Mouse (Mus musculus) bone marrow, adult 2 months (tissue): ENCODE data around the gene D10Wsu102e. TPM values are rescaled to one million over a fixed set of nuclear protein-coding genes. Genes with fewer than 3 reads are reported as not detected.
"Not testable (repeated sequence)": the region's sequence is repeated elsewhere in the genome, so short reads cannot be mapped to it uniquely, and the experiment has no call there.

Experiments
- H3K27ac ChIP-seq: fragments of 200-500 bp; 2 replicates; pipeline ENCODE4 v1.5.1; 2012; ENCODE audit warnings: low read depth, mild to moderate bottlenecking, control low read depth, inconsistent platforms, low read length; ENCODE audit not compliant: control insufficient read depth, poor library complexity, insufficient read depth
- H3K4me1 ChIP-seq: fragments of 200-500 bp; 2 replicates; pipeline ENCODE4 v1.6.1; 2011; ENCODE audit warnings: low read length; ENCODE audit not compliant: control insufficient read depth, insufficient read depth
- H3K4me3 ChIP-seq: fragments of 200-500 bp; replicated peaks from 2 replicates; pipeline ENCODE3; 2011; ENCODE audit warnings: mild to moderate bottlenecking, low read depth, low read length, control low read depth; ENCODE audit not compliant: control insufficient read depth
- CTCF ChIP-seq: fragments of 200-500 bp; IDR thresholded peaks from 2 replicates; pipeline ENCODE4 v1.5.1; 2011; ENCODE audit warnings: low read length, control low read depth; ENCODE audit not compliant: control insufficient read depth, insufficient read depth
- POLR2A ChIP-seq: fragments of 200-500 bp; IDR thresholded peaks from 2 replicates; pipeline ENCODE4 v1.6.1; 2011; ENCODE audit warnings: low read depth, mild to moderate bottlenecking, control low read depth, low read length, borderline replicate concordance; ENCODE audit not compliant: control insufficient read depth
- WGBS: fragments of 180-500 bp; shearing (Covaris S2); methylation state at CpG from one replicate; pipeline ENCODE4 v1.1.7; 2018; 5-methylcytosine and 5-hydroxymethylcytosine counted together
- polyA plus RNA-seq: library from polyadenylated mRNA; stranded (reverse); fragments of >200 nt; gene quantifications from 2 replicates; pipeline ENCODE4 v1.2.4, GENCODE M21; 2011; ENCODE audit warnings: low replicate concordance; ENCODE audit not compliant: missing spikeins, insufficient read depth, insufficient read length

Gene D10Wsu102e
- polyA plus RNA-seq, 1 experiment, result 0.50 TPM

DNA sequence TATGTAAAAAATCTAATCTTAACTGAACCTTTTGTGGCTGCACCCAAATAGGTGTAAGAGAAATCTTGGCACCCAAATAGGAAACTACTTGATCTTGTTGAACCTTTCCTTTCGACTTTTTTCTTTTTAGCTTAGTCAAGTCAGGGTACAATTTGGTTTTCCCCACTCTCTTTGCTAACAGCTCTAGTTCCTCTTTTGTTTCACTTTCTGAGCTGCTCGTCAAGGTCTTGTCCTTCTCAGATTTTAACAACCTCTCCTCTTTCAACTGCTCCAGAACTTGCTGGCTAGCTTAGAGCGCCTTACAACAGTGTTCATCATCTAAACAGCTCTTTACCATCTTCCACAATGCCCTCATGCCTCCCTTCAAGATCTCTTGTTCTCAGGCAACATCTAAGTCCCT is 97.5 kb downstream of the D10Wsu102e start:
- H3K27ac ChIP-seq, result no peak overlapping the region
- no peak overlapping the region for H3K4me3 ChIP-seq
- TF ChIP-seq POLR2A, result no peak
- no peak for TF ChIP-seq CTCF
- whole genome bisulfite sequencing, result 73% methylated on average over 3 of the region's 3 CpGs
- no peaks in the 10 kb centered on the region for H3K4me1 ChIP-seq

DNA sequence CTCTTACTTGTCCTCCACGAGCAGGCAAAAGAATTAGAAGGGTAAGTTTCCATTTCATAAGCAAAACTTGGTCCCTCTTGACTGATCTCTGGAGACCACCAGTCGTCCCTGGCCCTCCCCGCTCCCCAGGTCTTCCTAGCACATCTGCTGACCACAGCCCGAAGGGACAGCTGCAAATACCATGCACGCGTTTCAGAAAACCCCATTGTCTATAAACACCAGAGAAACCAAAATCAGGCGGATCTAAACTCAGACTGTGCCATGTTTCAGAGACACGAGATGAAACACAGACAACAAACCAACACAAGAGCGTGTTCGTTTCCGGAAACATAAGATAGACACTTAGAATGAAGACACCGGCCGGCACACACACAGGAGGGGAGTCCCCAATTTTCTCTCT is 115.2 kb downstream of the D10Wsu102e start:
- 88% methylated on average over 13 of the region's 13 CpGs for WGBS

DNA sequence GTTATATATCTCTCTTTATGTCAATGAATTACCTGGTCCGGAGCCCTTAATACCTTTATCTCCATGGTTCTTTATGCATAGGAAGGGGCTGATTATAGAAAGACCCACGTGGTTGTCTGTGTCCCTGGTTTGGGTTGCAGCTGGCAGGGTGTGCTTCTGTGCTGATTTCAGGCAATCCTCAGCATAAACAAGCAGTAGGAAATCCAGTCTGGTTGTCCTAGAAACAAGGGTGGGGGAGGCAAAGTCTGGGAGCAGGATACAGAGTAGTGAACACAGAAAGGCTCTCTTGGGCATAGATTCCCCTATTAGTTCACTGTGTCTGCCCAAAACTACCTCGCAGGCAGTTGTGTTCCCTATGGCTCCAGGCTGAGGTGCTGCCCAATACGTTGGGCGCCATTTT is 117.3 kb downstream of the D10Wsu102e start:
- WGBS, result 78% methylated on average over 5 of the region's 5 CpGs

More for the DNA sequence above, 115.2 kb downstream of the D10Wsu102e start:
- Histone ChIP-seq H3K4me1 (no peaks in the 10 kb centered on the region), H3K27ac (no peak overlapping the region), H3K4me3 (no peak overlapping the region)
- TF ChIP-seq CTCF, result no peak
- TF ChIP-seq POLR2A, result no peak

DNA sequence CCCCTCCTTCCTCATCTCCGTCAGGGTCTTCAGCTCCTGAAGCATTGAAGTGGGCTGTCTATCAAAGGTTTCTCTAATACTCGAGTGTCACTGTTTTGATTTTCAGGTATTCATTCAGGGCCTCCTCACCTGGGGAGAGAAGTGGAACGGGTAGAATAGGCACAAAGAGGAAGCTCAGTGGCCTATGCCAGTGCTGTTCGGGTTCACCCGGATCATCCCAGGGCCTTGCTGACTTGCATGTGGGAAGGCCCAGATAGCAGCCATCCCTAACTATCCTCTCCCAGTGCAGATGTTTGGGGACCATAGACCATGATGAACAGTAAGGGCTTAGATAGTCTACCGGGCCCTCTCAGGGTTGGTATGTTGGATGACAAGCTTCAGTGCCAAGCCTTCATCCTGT is 130.5 kb downstream of the D10Wsu102e start:
- TF ChIP-seq POLR2A (no peak), CTCF (no peak)
- 83% methylated on average over 6 of the region's 6 CpGs for WGBS
- no peak overlapping the region for H3K4me3 ChIP-seq
- H3K27ac ChIP-seq, result no peak overlapping the region
- H3K4me1 ChIP-seq, result no peaks in the 10 kb centered on the region

More for the DNA sequence above, 117.3 kb downstream of the D10Wsu102e start:
- TF ChIP-seq CTCF (no peak), POLR2A (no peak)
- Histone ChIP-seq H3K4me3 (no peak overlapping the region), H3K4me1 (no peaks in the 10 kb centered on the region), H3K27ac (no peak overlapping the region)

DNA sequence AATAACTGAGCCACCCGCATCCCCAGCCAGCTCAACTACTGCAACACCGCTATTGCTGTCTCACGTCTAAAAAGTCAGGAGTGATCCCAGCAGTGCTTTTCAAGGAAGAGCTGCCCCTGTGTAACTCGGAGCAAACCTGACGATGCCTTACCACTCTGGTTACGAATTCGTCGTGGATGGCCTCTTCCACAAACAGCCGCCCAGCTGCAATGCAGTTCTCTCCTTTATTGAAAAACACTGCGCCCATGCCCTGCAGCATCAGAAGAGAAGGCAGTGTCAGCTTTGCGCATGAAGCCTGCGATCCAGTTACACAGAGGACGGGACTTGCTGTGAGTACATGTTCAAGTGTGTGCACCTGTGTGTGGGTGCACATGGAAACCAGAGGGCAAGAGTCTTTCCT is 137.3 kb downstream of the D10Wsu102e start:
- no peak overlapping the region for H3K27ac ChIP-seq
- H3K4me1 ChIP-seq, result no peaks in the 10 kb centered on the region
- TF ChIP-seq CTCF, result no peak
- no peak for TF ChIP-seq POLR2A
- H3K4me3 ChIP-seq, result no peak overlapping the region
- WGBS, result 87% methylated on average over 13 of the region's 13 CpGs

DNA sequence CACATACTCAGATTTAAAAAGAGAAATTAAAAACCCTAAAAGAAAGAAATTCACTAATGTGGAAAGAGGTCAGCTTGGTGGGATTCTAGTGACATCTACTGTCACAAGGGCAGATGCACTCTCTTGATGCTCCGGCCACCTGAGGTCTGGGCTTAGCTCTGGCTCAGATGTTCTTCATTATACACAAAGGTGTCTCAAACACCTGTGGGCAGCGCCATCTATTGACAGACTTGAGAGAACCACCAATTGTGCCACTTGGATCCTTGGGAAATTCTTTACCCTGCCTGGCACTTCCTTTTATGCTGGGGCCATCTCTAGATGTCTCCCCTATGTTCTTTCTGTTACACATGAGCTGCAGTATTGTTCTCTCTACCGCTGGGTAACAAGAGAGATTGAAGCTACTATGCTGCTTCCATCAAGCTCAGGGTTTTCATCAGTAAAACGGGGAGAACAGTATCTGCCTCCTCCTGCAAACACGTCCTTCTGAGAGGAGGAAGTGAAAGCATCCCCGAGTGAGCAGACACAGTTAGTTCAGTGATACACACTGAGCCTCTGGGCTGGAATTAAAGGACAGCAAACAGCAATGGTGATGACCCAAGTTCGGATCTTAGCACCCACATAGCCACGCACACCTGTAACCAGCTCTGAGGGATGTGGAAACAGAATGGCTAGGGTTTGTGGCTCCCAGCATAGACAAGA is 149.1 kb downstream of the D10Wsu102e start:
- H3K4me3 ChIP-seq, result no peak overlapping the region
- H3K27ac ChIP-seq, result no peak overlapping the region
- TF ChIP-seq POLR2A (no peak), CTCF (peak; percentile 15; the same call in 1 of the 2 replicates)
- H3K4me1 ChIP-seq, result no peaks in the 10 kb centered on the region
- 33% methylated on average over 8 of the region's 8 CpGs for WGBS

DNA sequence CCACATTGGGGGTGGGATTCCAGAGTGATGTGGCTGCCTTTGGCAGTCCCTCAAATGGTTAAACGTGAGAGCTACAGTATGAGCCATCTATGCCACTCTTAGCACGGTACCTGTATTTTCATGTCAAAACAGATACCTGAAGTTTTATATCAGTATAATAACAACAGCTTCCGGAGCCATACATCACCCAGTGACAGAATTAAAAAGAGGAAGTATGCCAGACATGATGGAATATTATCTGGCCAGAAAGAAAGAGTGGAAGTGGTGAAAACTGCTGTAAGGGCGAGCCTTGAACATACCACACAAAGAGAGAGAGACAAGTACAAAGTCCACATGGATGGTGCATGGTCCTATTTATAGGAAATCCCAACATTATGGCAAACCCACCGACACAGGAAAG is 151.3 kb downstream of the D10Wsu102e start:
- Histone ChIP-seq H3K27ac (no peak overlapping the region), H3K4me3 (no peak overlapping the region), H3K4me1 (no peaks in the 10 kb centered on the region)
- TF ChIP-seq CTCF (no peak), POLR2A (no peak)
- 48% methylated on average over 5 of the region's 5 CpGs for WGBS

DNA sequence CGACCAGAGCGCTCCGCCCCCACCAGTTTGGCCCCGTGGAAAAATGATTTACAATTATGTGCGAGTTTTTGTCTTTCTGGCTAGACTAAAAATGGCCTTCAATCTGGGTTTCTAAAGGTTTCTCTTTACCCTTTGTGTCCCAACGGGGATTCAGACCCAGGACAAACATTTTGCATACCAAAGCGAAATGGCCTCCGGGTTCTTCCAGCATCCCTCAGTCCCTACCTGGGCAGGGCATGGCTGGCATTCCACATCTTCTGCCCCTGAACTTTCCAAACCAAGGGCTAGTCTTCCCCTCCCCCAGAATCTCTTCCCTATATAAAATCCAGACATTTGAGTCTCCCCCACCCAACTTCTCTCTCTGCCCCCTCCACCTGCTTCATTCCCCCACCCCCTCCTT is 153.7 kb downstream of the D10Wsu102e start:
- no peak for TF ChIP-seq POLR2A
- TF ChIP-seq CTCF, result no peak
- 83% methylated on average over 8 of the region's 8 CpGs for WGBS
- no peak overlapping the region for H3K27ac ChIP-seq
- H3K4me3 ChIP-seq, result no peak overlapping the region
- H3K4me1 ChIP-seq, result no peaks in the 10 kb centered on the region

DNA sequence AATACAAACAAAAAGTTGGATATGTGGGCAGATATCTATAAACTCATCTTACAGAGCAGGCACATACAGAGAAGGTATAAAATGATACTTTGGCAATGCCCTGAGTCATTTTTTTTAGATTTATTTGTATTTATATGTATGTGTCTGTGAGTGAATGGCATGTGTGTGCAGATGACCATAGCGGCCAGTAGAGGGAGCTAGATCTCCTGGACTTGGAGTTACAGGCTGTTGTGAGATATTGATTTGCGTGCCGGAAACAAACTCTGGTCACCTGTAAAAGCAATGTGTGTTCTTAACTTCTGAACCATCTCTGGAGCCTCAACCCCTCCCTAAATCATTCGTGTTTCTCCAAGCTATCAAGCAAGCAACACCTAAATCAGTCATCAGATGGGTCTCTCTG is 161.0 kb downstream of the D10Wsu102e start:
- Histone ChIP-seq H3K4me1 (no peaks in the 10 kb centered on the region), H3K4me3 (no peak overlapping the region), H3K27ac (no peak overlapping the region)
- TF ChIP-seq CTCF (0 out of 2 replicates have a peak, but pooled peaks have one; percentile 25), POLR2A (no peak)
- WGBS, result 79% methylated on average over 4 of the region's 4 CpGs

DNA sequence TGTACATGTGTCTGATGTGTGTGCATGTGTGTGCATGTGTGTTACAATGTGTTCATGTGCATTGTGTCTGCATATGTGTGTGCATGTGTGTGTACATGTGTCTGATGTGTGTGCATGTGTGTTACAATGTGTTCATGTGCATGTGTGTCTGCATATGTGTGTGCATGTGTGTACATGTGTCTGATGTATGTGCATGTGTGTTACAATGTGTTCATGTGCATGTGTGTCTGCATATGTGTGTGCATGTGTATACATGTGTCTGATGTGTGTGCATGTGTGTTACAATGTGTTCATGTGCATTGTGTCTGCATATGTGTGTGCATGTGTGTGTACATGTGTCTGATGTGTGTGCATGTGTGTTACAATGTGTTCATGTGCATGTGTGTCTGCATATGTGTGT is 164.2 kb downstream of the D10Wsu102e start:
- H3K27ac ChIP-seq, result not testable (repeated sequence)

More for the DNA sequence above, 164.2 kb downstream of the D10Wsu102e start:
- not testable (repeated sequence) for H3K4me1 ChIP-seq, H3K4me3 ChIP-seq
